Mouse (Mus musculus): ENCODE measurements around the gene Rsph1. TPM values are rescaled to one million over a fixed set of nuclear protein-coding genes. Genes with fewer than 3 reads are reported as not detected.

The Rsph1 gene
- total RNA-seq, 2 experiments from 2014 or later: 1.5 to 1.6 TPM

DNA sequence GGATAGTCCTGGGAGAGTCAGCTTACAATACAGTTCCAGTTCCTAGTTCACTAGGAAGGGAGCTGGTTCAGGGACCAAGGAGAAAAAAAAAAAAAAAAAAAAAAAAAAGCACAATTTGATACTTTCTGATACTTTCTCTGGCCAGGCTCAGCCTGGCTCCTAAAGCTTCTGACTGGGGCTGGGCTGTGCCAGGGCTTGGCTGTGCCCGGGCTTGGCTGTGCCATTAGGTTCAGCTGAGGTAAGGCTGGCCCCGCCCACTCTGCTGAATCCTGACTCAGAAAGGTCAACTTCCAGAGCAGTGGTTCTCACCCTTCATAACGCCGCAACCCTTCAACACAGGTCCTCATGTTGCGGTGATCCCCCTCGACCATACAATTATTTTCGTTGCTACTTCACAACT lies 16.8 kb downstream of the Rsph1 start:
- intact Hi-C loops (cut with DNase I): no loop called here
- DNase-seq: peak; percentile 76 to 87

- intact Hi-C loops (cut with DNase I): loop anchor here (2.0 to 10.0 kb wide), 2 partner anchors 15 to 235 kb away; no protein-coding TSS in a partner anchor
- no peak for DNase-seq
These were observed 17.4 kb downstream of the Rsph1 start for GRCm38 (mm10) chr17:31259825-31260224.

DNA sequence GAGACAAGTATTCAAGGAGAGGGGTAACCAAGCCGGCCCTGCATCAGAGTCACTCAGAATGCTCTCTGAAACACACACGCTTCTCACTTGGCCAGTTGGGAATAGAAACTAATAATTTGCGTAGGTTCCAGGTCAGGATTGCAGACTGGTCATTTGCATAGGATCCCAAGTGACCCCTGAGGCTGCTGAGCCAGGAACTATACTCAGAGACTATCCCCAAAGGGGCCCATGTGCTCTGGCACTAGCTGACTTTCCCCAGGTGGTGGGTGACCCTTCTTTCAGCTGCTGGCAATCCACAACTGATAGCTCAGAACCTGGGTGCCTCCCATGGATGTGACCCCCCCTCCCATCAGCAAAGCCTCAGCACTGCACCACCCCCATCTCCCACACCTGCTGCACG lies 18.0 kb downstream of the Rsph1 start:
- no peak for DNase-seq
- intact Hi-C loops (cut with DNase I): loop anchor here (2.0 to 10.0 kb wide), 2 partner anchors 16 to 236 kb away; no protein-coding TSS in a partner anchor

DNA sequence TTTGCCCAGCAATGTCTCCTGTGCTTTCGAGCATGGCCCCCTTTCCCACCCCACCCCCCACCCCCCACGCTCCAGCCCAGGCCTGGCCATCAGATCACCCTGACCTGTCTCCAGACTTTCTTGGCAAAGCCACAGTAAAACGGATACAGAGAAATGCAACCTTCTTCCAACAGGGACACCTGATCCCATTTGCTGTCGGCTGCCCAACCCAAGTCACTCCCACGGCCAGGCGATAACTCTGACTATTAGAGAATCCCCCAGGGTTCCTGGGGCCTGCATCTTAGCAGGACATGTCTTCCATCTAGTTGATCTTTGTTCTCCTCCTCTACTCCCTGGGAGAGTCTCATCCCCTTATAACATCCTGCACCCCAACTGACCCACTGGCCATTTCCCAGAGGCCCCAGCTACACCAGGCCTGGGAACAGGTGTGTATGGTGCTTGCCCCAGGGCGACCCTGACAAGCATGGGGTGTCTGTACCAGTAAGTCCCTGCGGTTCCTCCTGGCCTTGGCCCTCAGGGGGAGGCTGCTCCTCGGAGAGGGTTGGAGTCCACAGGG lies 18.8 kb downstream of the Rsph1 start:
- intact Hi-C loops (cut with DNase I): loop anchor here (2.0 to 10.0 kb wide), 2 partner anchors 16 to 236 kb away; no protein-coding TSS in a partner anchor
- no peak for DNase-seq

GRCm38 (mm10) chr17:31257898-31258297 lies 19.3 kb downstream of the Rsph1 start:
- intact Hi-C loops (cut with DNase I): loop anchor here (2.0 to 10.0 kb wide), 2 partner anchors 17 to 237 kb away; no protein-coding TSS in a partner anchor
- DNase-seq: no peak

- DNase-seq: no peak
- intact Hi-C loops (cut with DNase I): loop anchor here (10.0 kb wide), 1 partner anchor 238 kb away; no protein-coding TSS in a partner anchor
These were observed 20.0 kb downstream of the Rsph1 start for GRCm38 (mm10) chr17:31257149-31257548.

- peak; percentile 73 to 88 for DNase-seq
- intact Hi-C loops (cut with DNase I): loop anchor here (1.0 to 10.0 kb wide), 3 partner anchors 54 to 240 kb away; no protein-coding TSS in a partner anchor
These were observed 22.7 kb downstream of the Rsph1 start for GRCm38 (mm10) chr17:31254463-31254931.

DNA sequence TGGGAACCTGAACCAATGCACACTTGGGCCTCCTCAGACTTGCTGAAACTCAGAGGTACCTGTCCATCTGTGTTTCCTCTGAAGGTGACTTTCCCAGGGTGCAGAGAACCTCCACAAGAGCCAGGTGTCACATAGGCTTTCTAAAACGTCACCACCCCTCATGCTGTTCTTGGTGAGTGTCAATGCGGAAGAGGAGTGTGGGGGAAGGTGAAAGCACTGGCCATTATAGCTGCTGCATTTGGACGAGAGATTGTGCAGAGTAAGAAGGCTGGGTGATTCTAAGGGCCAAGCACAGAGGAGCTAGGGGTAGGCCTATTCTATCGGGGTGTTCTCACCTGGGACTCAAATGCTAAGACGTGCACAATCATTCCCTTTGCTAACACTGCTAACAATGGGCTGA lies 23.2 kb downstream of the Rsph1 start:
- intact Hi-C loops (cut with DNase I): loop anchor here (1.0 to 10.0 kb wide), 3 partner anchors 54 to 241 kb away; no protein-coding TSS in a partner anchor
- no peak for DNase-seq

DNA sequence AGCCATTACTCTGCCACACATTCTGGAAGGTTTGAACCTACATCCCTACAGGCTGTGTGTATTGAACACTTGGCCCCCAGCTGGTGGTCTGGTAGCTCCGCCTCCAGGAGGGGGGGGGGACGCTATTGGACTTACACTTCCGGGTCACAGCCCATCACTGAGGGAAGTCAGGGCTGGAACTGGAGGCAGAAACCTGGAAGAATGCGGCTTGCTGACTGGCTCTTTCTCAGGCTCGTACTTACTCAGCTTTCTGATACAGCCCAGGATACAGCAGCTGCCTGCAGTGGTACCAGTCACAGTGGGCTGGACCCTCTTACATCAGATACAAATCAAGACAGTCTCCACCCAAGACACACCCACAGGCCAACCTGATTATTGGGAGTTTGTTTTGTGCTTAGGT lies 30.0 kb downstream of the Rsph1 start:
- DNase-seq: no peak
- intact Hi-C loops (cut with DNase I): no loop called here

- intact Hi-C loops (cut with DNase I): no loop called here
- DNase-seq: peak; percentile 29 to 68
These were observed 31.9 kb downstream of the Rsph1 start for GRCm38 (mm10) chr17:31245321-31245720.

DNA sequence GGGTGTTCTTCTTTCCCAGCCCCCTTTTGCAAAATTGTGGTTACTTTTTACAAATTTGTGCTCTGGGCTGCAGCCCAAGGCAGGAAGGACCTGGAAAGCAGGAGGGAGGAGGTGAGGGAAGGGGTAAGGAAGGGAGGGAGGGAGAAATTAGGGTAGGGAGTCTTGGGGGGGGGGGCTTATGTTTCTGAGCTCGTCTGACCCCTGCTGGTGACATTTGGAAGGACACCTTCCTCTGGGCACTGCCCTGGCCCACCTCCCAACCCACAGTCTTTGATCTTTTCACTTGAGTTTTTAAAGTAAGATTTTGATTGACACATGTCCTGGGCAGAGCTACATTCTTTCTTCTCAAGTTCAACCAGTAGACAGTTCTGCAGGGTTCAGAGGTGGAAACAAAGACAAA lies 34.4 kb downstream of the Rsph1 start:
- intact Hi-C loops (cut with DNase I): loop anchor here (2.0 to 5.0 kb wide), 2 partner anchors 104 to 230 kb away; no protein-coding TSS in a partner anchor
- DNase-seq: no peak

GRCm38 (mm10) chr17:31241156-31241555 lies 36.0 kb downstream of the Rsph1 start:
- intact Hi-C loops (cut with DNase I): loop anchor here (5.0 kb wide), 1 partner anchor 229 kb away; no protein-coding TSS in a partner anchor
- no peak for DNase-seq

- intact Hi-C loops (cut with DNase I): no loop called here
- no peak for DNase-seq
These were observed 38.8 kb downstream of the Rsph1 start for GRCm38 (mm10) chr17:31238234-31239020.

GRCm38 (mm10) chr17:31235915-31236314 lies 41.3 kb downstream of the Rsph1 start:
- DNase-seq: no peak
- intact Hi-C loops (cut with DNase I): no loop called here

- no peak for DNase-seq
- intact Hi-C loops (cut with DNase I): no loop called here
These were observed 44.8 kb downstream of the Rsph1 start for GRCm38 (mm10) chr17:31232251-31233010.

- intact Hi-C loops (cut with DNase I): no loop called here
- DNase-seq: no peak
These were observed 45.4 kb downstream of the Rsph1 start for GRCm38 (mm10) chr17:31231780-31232179.

DNA sequence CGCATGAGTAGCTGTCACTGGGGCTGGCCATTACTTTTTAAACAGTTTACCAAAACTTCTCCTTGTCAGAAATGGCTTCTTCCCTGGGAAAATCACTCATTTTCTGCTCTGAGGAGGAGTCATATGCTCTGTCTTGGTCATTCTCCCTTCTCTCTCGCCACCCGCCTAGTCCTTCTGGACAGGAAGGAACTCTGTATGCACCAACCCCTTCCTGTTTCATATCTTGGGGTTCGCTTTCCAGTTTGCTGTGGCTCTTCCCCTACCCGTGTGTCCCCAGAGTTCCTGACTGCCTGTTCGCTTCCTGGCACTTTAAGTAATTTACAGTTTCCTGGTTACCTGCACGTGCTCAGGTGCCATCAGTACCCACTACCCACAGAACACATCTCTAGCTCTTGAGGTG lies 50.3 kb downstream of the Rsph1 start:
- intact Hi-C loops (cut with DNase I): no loop called here
- DNase-seq: no peak

- intact Hi-C loops (cut with DNase I): no loop called here
These were observed 50.8 kb downstream of the Rsph1 start for GRCm38 (mm10) chr17:31226368-31226767.

GRCm38 (mm10) chr17:31224591-31224990 lies 52.6 kb downstream of the Rsph1 start:
- intact Hi-C loops (cut with DNase I): no loop called here
- no peak for DNase-seq

More at GRCm38 (mm10) chr17:31226368-31226767, 50.8 kb downstream of the Rsph1 start:
- no peak for DNase-seq

GRCm38 (mm10) chr17:31223835-31224234 lies 53.3 kb downstream of the Rsph1 start:
- intact Hi-C loops (cut with DNase I): no loop called here
- DNase-seq: no peak
